Mouse (Mus musculus) cerebellum, adult 9-10 months (tissue): ENCODE results near the gene Serac1.

Experiments used
- DNase-seq: peaks from one replicate; pipeline ENCODE4 v3.0.0; 2022

The Serac1 gene

GRCm38 (mm10) chr17:6079287-6080122 is at the start of gene Serac1, which contains the start of gene Gtf2h5:
Serac1 (minus strand) TSS chr17:6079741.
Gtf2h5 (plus strand) TSS chr17:6079786.
- DNase-seq = peak; percentile 98

DNA sequence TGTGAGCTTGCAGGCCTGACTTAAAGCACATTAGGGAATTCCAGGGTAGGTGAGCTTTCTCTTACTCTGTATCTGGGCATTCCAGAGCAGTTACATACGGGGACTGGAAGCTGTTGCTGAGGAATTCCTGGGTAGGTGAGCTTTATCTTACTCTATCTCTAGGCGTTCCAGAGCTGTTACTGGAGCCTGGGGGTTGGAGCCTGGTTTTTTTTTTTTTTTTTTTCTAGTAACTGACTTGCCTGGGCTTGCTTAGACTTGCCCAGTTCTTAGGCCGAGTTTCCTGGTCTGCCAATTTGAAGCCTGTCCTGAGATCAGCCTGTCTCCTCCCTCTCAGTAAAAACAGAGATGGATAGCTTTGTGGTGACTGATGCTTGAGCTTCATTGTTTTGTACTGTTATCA is 48.5 kb upstream of the Serac1 start:
- no peak for DNase-seq

DNA sequence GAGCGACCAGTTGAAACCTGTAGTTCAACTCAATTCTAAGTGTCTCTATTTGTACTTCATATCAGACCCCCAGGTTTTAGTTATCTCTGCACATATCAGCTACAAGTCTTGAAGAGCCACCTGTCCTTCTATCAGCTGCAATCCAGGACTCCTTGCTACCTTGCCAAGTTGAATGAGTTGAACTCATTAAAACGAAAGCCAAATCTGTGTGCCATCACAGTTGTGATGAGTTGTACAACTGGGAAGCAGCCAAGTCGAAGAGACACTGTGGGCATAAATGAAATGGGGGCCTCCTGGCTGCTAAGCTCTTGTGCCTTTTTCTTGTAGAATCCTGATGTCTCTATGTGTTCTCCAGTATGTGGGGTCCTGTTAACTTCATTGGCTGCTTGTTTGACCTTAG is 45.9 kb upstream of the Serac1 start:
- DNase-seq = no peak

- no peak for DNase-seq
These were observed 44.2 kb upstream of the Serac1 start for GRCm38 (mm10) chr17:6123776-6124175.

GRCm38 (mm10) chr17:6118861-6119260 is 39.3 kb upstream of the Serac1 start:
- peak; percentile 95 for DNase-seq

DNA sequence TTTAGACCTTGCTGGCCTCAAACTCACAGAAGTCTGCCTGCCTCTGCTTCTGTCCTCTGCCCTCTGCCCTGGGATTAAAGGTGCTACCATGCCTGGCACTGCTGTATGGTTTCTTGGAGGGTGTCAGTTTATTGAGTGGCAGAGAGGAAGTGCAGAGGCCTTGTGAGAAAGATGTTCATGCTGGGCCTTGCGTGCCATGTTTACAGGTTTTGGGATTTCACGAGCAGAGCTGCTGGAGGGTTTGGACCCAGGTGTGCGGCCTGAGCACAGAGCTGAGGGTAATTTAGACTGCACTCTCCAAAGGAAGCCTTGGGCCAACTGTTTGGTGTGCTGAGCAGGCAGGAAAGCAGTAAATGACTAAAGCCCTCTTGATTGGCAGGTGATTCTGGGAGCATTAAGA is 38.4 kb upstream of the Serac1 start:
- DNase-seq = no peak

GRCm38 (mm10) chr17:6117148-6117725 is 37.7 kb upstream of the Serac1 start:
- DNase-seq = no peak

DNA sequence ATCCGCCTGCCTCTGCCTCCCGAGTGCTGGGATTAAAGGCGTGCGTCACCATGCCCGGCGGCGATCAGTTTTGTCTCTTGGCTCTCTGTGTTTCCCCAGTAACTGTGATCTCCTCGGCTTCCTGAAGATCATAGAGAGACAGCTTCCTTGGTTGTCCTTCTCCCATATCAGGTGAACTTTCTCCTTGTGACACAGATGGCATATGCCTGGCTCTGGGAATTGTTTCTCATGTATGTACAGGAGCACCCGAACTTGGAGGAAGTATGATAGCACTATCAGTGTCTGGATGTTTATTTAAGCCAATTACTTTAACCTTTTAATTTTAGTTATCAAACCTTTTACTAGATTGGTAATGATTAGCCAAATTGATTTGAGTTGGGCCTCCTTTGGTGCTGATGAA is 35.5 kb upstream of the Serac1 start:
- DNase-seq = peak; percentile 20

DNA sequence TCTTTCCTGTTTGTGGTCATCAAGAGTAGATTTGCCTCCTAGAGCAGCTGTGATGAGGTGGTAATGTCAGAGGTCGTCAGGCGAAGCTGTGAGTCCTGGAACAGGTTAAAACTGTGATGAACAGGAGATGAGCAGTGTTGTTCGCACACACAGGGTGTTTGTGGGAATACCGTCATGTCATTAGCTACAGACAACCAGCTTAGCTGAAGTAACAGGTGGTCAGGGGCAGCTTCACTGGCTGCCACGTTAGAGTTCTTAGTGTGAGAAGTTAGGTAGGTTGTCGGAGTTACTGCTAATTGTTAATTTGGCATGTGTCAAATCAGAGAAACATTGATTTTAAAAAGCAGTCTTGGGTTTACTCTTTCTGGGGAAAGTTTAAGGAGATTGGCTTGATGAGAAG is 34.1 kb upstream of the Serac1 start:
- DNase-seq = peak; percentile 19

DNA sequence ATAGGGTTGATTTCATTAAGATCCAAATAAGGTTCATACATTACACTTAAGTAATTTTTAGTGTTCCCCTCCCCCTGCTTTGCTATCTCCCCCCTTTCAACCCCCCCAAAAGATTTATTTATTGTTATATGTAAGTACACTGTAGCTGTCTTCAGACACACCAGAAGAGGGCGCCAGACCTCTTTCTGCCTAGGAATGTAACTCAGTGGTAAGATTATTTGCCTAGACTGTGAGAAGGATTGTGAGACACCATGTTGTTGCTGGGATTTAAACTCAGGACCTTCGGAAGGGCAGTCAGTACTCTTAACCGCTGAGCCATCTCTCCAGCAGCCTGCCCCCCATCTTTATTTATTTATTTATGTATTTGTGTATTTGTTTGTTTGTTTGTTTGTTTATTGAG is 31.4 kb upstream of the Serac1 start:
- peak; percentile 54 for DNase-seq

DNA sequence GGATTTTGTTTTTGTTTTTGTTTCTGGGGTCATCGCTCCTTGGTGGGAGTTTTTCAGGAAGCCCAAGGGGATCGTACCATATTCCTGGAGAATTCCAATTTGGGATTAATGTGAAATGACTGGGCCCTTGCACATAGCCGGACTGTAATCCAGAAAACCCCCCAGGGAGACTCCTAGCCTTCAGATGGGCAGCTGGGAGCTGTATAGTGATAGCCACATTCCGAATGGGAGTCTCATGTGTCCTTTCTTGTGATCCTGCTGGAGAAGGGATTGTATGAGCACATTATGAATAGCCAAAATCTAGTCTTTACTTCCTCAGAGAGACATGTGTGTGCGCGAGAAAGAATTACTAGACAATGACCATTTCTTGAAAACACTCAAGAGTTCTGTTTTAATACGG is 28.6 kb upstream of the Serac1 start:
- DNase-seq = no peak

DNA sequence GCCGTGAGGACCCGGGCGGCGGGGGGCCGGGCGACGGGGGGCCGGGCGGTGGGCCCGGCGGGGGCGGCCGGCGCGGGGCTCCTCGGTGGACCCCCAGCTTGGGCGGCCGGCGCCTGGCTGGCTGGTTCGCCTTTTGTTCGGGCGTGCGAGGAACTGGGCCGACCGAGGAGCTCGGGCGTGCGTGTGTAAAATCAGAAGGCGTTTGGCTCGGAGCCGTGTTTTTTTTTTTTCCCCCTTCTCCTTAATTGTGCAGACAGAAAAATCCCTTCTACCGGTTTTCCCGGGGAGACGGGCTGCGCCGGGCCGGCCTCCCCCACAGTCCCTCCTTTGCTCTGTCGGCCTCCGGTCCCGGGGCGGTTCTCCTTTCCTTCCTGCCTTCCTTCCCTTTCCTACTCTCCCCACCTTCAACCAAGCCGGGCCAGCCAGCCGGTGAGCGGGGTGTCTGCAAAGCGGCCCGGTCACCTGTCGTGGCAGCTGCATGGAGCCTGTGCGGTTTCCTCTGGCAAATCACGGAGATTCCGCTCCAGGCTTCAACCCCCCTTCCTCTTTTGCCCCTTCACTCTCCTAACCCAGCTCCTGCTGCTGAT is 27.6 kb upstream of the Serac1 start:
- DNase-seq = peak; percentile 69

- peak; percentile 84 for DNase-seq
These were observed 26.9 kb upstream of the Serac1 start, which contains the start of gene Tulp4 for GRCm38 (mm10) chr17:6106361-6107014. Tulp4 (plus strand) TSS chr17:6106437.

- DNase-seq = peak; percentile 9
These were observed 24.0 kb upstream of the Serac1 start for GRCm38 (mm10) chr17:6103566-6103965.

GRCm38 (mm10) chr17:6102287-6102686 is 22.7 kb upstream of the Serac1 start:
- DNase-seq = peak; percentile 43

DNA sequence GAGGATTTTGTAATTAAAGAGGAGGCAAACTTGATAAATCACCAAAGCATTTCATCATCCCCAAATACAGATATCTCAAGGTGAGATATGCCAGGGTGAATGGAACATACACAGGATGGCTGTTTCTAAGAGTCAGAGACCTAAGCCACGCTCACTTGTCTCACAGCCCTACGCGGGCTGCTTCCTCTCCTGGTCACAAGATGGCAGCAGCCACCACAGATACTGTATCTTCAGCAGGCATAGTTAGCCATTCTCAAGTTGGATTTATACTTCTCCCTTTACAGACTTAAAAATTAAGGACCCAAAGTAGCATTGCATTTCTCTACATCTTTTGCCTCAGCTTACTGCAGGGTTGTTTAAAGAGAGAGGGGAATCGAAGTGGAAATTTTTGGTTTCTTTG is 18.3 kb upstream of the Serac1 start:
- no peak for DNase-seq

- no peak for DNase-seq
These were observed 16.0 kb upstream of the Serac1 start for GRCm38 (mm10) chr17:6095579-6095978.

GRCm38 (mm10) chr17:6091604-6092003 is 12.1 kb upstream of the Serac1 start:
- DNase-seq = no peak

- no peak for DNase-seq
These were observed 3.9 kb upstream of the Serac1 start for GRCm38 (mm10) chr17:6083323-6083890.

GRCm38 (mm10) chr17:6073405-6073804 is 6.1 kb downstream of the Serac1 start:
- no peak for DNase-seq

- no peak for DNase-seq
These were observed 9.7 kb downstream of the Serac1 start for GRCm38 (mm10) chr17:6069866-6070265.

GRCm38 (mm10) chr17:6067613-6068012 is 11.9 kb downstream of the Serac1 start:
- DNase-seq = no peak

DNA sequence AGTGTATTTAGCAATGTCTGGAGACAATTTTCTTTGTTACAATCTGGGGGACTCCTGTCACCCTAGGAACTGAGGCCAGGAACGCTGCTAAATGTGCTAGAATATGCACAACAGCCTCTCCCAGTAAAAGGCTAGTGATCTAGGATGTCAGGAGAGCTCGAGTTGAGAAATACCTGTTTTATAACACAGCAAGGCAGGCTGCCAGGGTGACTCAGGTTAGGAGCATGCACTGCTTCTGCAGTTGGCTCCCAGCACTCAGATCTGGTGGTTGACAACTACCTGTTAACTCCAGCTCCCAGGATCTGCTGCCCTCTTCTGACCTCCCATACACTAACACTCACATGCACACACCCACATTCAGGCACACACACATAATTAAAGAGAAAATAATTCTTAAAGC is 13.5 kb downstream of the Serac1 start:
- DNase-seq = no peak
